Mouse (Mus musculus): ENCODE results near the gene Neurog1.

- TF ChIP-seq CTCF (IDR thresholded peaks at IDR 0.05; ENCODE audit: borderline replicate concordance, extremely low read depth, insufficient read depth, insufficient read length) (no peak), POLR2A (IDR thresholded peaks at IDR 0.05; ENCODE audit: borderline replicate concordance, extremely low read depth, insufficient read depth, insufficient read length, poor library complexity, severe bottlenecking) (no peak)
Measured at GRCm38 (mm10) chr13:56265661-56266060, 13.7 kb upstream of the Neurog1 start.

All from brain, embryonic 14.5 days (tissue).